Mouse (Mus musculus): ENCODE measurements at regions not wholly inside any gene's neighbourhood (a gene's known extent, or its start where the extent isn't known, plus 50 kb on each side); places are given as distances from the start of the nearest gene placed in this dataset.
"Not testable (repeated sequence)": the region's sequence is repeated elsewhere in the genome, so short reads cannot be mapped to it uniquely, and the experiment has no call there.

DNA sequence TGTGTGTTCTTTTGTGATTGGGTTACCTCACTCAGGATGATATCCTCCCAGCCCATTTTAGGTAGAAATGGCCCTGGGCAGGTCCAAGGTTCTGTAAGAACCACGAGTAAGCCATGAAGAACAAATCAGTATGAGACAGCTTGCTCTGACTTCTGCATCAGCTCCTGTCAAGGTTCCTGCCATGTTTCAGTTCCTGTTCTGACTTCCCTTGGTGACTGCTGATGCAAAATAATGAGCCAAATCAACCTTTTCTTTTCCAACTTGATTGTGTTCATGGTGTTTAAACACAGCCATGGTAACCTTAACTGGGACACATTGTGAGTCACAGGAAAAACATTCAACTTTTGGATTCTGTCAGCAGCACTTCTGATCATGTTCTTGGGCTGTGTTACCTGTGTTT is 667.4 kb upstream of the Igfbp7 start:
- DNase-seq (ENCODE audit: low spot score in 2 of 2) = no peak

DNA sequence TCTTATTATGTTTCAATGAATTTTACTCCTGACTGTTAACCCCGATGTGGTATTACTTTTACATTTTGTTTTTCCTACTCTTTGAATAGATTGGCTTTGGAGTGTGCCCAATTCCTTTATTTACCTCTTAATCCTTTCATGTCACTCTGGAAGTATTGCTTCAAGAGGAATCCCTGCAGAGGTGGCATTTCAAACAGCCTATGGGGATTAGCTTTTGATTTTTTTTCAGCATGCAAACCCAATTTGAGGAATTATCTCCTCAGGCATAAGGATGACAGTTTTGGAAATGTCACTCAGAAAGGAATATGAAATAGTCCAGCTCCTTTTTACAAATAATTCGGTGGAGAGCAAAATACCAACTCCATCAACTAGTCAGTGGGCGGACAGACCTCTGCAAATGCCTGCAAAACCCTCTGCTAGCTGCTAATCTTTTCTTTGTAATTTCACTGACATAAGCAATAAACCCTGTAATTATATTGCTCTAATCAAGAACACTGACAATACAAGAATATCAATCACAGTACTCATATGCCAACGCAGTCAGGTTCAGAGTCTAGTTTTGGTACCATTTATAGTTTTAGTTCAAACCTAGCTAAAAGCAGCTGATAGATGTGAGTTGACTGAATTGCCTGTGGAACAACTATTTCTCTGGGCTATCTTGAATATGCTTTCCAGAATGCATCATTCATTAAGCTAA is 624.9 kb upstream of the Igfbp7 start:
- DNase-seq (ENCODE audit: low spot score in 2 of 2) = no peak

DNA sequence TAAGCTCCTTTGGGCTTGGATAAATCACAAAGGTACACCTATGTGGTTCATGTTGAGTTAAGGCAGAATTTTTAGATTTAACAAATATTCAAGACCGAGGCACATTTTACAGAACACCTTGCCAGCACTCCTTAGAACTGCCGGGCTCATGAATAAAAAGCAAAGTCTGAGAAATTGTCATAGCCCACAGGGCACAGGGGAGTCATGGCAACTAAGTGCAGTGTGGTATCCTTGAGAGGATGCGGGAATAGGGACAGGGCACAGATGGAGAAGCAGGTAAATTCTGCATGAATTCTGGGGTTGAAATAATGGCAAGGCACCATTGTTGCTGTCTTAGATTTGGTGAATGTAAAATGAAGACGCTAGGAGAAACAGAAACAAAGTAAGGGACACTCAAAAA is 609.7 kb upstream of the Igfbp7 start:
- DNase-seq (ENCODE audit: low spot score in 2 of 2) = no peak

DNA sequence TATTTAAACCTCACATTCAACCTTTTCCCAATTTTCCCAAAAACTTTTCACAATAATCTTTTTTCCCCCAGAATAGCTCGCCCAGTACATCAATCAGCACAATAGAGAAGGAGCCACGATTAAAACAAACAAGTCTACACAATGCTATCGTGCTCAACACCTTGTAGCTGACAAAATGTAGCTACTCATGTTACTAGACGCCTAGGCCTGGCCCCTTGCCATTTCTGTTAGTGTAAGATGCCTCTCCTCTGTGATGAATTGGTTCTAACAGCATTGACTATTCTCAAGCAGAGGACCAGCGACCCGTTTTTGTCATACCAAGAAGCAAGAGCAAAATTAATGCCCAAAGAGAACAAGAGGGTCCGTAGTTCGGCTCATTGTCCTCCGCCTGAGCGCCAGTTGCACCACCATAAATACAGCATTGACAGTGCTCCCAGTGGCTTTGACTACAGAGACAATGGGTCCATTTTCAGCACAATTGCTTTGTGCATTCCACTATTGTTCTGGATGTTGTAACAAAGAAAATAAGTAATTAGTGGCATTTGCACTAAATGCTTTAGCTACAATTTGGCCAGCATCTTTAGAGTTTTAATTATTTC is 578.7 kb upstream of the Igfbp7 start:
- no peak for DNase-seq (ENCODE audit: low spot score in 2 of 2)

DNA sequence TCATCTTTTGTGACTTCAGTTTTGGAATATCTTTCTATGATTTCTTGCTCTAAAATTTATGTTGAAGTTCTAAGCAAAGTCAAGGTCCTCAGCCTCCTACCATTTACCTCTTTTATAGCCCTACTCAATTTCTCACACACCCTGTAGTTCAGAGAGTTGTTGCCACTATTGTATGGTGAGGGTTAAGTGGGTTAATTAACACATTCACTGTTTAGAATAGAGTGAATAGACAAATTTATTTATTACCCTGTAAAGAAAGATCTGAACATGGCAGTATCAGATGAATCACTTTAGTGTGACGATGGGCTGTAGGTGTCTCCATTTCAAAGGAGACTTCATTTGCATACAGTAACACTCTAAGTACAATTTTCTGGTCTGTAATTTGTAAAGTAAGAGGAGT is 577.4 kb upstream of the Igfbp7 start:
- DNase-seq (ENCODE audit: low spot score in 2 of 2) = no peak

DNA sequence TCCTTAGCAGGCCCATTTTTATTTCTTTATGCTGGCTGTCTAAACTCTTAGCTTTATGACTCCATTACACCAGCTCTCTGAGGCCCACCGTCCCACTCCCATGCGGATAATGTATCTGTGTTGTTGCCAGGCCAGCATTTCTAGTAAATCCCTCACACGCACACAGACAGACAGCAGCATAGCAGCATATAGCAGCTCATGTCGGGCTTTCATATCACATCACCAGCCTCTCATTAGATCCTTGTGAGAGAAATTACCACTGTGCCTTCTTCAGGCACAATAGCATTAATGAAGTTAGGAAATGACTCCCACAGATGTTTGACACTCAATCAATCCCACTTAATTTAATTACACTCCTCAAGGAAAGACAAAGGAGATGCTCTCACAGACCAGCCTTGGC is 532.2 kb upstream of the Igfbp7 start:
- not testable (repeated sequence) for DNase-seq (ENCODE audit: low spot score in 2 of 2)

DNA sequence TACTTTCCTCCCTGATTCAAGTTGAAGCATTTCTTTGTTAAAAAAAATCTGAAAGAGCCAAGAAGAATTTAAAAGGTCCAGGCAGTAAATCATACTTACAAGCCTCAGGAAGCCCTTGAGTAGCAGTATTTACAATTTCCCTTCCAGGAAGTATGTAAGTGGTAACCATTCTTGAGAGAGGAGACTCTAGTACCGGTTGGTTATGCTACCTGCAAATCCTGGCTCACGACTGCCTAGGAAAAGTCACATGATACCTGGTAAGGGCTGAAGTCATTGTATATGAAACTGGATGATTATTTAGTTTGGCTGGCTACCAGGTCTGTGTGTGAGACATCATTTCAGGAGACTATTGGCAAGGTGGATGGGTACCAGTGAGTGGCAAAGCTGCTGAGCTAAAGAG is 524.0 kb upstream of the Igfbp7 start:
- DNase-seq (ENCODE audit: low spot score in 2 of 2) = no peak

DNA sequence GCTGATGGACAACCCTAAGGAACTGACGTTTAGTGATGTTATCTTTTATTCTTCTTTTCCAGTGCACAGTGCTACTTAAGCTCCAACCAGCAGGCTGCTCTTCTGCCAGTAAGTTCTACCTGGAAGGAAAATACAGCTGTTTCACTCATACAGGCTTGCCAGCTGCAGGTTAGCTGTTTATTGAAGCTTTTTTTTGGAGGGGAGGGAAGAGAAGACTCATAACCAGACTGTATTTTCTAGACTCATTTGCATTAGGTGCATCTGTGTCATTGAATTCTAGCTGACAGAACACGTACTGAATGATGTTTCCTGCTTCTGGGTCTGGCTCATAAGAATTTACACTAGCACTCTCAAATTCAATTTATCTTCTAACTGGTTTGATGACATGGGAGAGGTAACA is 513.3 kb upstream of the Igfbp7 start:
- DNase-seq (ENCODE audit: low spot score in 2 of 2) = no peak

DNA sequence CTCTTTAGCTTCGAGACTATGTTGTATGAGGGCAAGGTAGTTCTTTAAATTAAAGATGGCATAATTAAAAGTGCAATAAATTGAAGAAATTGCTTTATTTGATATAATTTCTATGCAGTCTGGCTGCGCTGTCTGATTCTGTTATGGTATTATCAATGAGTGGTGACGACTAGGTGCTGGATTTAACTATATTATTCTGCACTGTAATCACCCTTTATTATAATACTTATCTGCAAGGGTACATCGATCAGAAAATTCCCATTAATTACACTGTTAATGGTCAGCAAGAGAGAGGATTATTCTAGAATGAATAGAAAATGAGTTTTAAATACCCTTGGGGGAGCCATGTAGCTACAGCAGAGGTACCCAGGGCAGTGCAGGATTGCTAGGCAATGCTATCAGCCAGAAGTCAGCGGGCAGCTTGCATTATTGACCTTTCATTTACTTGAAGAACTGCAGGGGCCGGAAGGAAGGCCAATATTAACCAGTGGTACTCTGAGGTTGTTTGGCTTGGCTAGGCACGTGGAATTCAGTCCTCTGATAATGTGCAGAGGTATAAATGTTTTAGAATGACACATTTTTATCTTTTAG is 509.3 kb upstream of the Igfbp7 start:
- no peak for DNase-seq (ENCODE audit: low spot score in 2 of 2)

DNA sequence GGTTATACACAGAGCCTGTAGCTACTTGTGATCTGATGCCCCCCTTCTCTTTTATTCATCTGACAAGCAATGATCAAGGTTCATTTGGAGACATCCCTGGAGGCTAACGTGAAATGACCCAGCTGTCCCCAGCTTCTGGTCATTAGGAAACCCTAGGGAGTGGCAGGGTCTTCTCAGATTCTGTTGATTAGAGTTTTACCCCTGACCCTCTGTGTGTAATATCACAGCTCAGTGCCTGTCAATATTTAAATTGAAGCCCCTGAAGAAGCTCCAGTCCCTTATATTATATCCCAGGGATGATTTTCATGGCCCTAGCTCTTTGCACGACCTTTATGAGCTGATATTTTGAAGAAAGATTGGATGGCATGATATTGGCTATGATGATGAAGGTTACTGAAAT is 508.5 kb upstream of the Igfbp7 start:
- no peak for DNase-seq (ENCODE audit: low spot score in 2 of 2)

DNA sequence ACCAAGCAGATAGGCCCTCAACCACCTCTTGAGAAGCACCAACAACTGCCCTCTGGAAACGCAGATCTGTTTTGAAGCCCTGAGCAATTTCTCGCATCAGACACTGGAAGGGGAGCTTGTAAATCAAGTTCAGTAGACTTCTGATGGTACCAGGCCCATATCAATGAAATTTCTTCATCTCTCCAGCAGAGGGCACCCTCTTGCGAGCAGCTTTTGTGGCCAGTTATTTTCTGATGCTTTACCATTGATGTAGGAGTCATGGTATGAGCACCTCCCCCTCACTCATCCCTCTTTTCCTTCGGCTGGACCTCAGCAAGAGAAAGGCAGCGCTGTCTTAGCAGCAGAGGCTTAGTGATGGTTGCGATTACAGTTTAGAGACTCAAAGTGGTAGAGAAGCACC is 501.4 kb upstream of the Igfbp7 start:
- DNase-seq (ENCODE audit: low spot score in 2 of 2) = no peak

DNA sequence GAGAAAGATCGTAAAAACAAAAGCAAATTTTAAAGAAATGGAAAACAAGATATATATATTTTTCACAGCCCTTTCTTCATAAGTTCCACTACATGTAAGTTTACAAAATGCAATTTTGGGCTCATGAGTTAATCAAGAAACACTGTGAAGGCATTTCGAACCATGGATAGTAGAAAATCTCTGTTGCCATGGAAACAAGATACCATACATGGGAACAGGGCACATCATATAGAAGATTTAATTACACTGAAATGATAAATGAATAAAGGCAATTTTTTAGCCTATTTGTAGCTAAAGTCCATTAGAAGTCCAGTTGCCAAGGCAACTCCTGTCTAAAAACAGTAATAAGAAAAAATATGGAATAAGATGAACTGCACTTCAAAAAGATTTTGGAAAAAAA is 484.2 kb upstream of the Igfbp7 start:
- not testable (repeated sequence) for DNase-seq (ENCODE audit: low spot score in 2 of 2)

DNA sequence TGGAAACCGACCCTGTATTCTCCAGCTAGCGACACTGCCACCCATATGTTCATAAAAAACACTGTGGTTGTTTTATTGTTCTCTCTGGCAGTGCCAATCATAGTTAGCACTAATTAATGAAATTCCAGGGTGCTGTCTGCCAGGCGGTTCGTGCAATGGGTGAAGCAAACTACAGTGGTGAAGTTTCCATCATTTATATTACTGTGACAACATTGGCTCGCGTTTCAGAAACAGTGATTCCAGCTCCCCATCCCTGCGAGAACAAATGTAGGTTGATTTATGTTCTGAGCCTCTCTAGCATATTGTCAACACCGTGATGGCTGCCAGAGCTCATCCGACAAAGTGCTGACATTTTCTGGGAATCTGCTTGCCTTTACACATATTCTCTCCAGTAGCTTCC is 480.7 kb upstream of the Igfbp7 start:
- DNase-seq (ENCODE audit: low spot score in 2 of 2) = no peak

DNA sequence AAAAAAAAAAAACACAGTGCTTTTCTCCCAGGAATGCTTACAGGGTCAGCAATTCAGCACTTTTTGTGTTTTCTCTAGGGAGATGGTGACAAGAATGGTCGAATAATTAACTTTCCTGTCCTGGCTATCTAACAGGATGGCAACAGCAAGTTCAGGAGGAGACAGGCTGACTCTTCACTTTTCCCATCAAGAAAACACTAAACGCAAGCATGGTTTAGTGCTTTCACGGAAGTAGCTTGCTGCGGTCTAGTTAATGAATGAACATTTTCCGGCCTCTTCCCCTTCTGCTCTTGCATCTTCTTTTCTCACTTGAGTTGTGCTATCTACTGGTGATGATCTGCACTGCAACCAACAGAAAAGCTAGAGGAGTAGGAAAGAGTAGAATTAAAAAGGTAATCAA is 463.6 kb upstream of the Igfbp7 start:
- no peak for DNase-seq (ENCODE audit: low spot score in 2 of 2)

DNA sequence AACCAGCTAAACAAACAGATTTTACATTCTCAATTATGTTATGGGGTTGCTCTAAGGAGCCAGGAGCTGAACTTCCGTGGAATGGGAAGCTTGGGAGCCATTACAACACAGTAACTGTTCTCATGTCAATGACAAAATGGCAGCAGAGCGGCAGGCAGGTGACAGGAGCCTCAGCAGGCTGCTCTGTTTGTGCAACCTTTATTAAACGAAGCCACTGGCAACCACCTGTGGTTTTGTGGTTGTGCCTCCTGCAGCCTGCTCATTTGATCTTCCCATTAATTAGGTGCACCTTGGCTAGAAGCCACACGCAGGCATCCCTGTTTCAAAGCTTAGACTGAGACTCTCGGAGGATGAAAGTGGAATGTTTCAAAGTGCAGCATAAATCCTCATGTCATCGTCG is 457.5 kb upstream of the Igfbp7 start:
- no peak for DNase-seq (ENCODE audit: low spot score in 2 of 2)

DNA sequence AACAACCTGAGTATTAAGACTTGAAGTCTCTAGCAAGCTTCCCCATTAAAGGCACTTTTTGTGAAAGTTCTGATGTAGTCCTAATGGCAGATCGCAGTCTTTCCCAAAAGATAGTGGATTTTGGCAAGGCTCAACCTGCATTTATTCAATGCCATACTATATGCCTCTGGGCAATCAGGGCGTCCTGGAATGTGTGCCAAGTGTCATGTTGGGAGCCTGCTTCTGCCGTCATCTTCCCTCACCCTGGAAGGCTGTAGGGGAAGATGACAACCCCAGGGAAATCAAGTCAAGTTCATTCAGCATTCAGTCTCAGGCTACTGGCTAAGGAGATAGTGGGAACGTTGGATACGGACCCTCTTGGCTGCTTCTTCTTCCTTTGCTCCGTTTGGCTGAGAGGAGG is 447.4 kb upstream of the Igfbp7 start:
- DNase-seq (ENCODE audit: low spot score in 2 of 2) = no peak

DNA sequence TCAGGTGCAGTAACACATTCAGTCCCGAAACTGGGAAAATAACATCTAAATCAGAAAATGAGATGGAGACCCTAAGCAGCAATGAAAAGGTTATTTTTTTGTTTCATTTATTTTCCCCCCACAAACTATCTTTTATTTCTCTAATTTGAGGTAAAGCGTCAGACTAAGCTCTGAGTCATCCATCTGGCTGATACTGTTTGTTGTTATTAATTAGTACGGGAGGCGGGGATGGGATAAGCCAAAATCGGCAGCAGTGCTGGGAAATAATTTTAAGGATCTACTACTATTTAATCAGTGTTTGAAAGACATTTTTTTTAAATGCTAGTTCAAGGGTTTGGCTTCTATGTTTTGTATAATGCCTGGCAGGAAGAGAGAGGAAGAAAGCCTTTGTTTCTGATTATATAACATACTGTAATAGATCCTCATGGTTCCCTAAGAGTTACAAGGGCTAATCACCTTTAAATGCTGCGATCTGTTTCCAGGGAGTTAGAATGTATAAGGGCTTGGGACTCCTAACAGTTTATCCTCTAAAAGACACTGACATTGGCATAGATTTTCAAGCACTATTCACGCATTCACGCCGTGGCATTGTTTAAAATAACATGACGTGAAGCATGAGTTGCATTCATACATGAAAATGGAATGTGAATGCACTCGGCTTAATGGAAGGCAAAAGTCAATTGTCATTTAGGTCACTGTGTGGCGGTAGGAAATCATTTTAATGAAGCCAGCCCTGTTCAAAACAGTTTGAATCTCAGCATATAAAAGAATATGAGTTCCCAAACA is 446.4 kb upstream of the Igfbp7 start:
- no peak for DNase-seq (ENCODE audit: low spot score in 2 of 2)

DNA sequence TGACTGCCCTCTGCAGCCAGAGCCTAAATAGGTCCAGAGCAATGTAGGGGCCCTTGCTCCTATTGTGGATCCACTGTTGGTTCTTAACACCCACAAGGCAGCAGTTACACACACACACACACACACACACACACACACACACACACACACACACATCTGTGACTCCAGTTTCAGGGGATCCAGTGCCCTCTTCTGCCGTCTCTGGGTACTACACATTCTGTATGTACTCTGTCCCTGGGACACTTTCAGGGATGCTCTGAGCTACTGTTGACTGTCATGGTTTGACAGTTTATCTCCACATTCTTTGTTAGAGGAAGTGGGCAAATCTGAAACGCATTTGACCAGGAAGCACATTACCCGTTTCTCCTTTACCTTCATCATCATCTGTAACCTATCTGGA is 443.8 kb upstream of the Igfbp7 start:
- DNase-seq (ENCODE audit: low spot score in 2 of 2) = no peak

DNA sequence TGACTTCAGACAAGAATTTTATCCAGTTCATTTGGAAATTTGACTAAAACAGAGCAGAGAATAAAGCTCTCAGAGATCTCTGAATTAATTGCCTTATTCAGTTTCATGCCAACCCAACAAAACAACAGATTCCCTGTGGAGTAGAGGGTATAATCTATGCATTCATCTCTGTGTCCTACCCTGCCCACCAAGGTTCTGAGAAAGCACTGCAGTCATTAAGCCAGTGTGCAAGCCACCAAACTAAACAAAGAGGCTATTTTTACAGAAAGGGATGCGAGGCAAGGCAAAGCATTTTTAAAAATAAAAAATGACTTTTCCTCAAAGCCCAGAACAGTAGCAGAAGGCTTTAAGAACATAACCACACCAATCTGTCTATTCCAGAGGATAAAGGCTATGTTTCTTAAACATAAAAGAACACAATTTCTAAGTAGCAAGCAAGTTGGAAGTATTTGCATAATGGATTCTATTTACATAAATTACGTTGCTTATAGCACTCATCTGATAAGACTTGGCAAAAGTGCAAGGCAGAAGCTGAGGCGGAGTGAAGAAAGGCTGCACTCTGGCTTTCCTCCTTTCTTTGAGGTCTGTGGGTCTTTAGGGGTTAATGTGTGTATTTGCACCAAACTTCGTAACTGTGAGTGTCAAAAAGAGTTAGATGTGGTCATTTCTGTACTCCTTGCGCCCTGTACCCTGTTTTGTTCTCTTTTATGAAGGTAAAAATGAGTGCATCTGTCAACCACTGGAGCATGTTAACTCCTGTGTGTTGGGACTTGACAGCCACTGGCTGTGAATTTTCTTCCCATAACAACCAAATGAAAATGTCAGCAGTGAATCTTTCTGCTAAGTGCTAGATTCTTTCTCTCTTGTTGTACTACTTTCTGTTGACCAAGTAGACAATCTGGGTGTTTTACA is 430.6 kb upstream of the Igfbp7 start:
- DNase-seq (ENCODE audit: low spot score in 2 of 2) = no peak

DNA sequence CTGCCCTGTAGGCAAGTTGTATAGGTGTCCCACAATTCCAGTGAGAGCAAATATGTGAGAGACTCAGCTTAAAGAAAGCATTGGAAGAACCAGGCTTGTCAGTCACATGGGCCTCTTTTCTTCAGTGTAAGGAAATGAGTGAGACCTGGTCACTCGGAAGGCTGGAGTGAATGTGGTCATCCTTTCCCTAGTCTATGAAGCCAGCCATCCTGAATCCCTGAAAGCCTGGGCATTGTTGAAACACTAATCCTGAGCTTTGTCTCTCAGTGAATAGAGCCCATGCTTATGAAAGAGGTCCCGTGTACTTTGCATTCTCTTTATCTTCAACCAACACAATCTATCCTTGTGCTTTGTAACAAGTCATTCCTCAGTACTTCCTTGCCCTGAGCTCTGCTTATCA is 420.1 kb upstream of the Igfbp7 start:
- DNase-seq (ENCODE audit: low spot score in 2 of 2) = no peak

DNA sequence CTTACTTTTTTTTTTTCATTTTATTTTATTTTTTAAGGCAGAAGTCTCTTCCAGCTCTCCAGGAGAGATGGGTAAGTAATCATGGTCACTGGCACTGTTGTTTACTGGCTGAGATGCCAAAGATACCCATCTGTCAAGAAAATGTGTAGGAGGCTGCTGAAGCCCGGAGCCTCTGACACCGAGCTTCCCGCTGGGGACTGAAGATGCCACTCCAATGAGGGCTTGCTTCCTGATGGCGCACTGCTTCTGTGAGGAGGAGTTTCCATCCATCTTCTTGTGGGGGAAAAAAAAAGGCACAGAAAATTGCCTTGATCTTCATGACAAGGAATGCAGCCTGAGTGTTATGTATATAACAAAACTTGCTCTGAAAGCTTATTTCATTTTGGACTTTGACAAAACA is 418.2 kb upstream of the Igfbp7 start:
- DNase-seq (ENCODE audit: low spot score in 2 of 2) = no peak

DNA sequence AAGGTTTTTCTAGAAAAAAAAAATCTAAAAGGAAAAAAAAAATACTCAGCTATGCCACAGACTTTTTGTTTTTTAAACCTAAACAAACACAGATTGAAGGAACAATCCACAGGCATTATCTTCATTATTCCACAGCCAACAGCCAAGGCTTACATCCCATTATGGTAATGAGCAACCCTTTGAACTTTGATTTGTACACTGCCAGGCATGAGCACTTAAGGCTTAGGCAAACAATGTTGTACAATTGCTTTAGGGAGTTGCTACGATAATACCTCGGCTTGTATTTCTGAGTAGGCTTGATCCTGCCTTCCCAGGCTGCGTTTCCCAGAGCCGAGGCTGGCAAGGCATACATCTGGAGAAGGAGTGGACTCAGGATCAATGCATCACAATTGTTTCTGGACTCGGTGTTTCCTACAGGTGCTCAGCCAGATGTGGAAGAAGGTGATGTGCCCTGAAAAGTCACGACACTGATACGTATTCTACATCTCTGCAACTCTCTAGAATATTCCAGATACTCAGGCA is 409.0 kb upstream of the Igfbp7 start:
- no peak for DNase-seq (ENCODE audit: low spot score in 2 of 2)

All from spleen, postnatal 14 days (tissue).